In genomic region chr10:58908451-58908850, GRCm38 (mm10) we compare ENCODE assay signal across 30 mouse cellular contexts.
"Had no signal": no experiment of that assay in that cellular context is flagged by ENCODE, and none has a peak within 500 bp of the region (broad histone marks: within the 10 kb centered on the region; RNA-seq: fewer than 3 reads in every experiment).

No protein-coding gene starts in this region.

- H3K27ac ChIP-seq: gastrocnemius, adult 2 months; heart, adult 2 months; heart, embryonic 13.5 days; heart, embryonic 15.5 days; hindbrain, embryonic 10.5 days; hindbrain, embryonic 12.5 days; hindbrain, embryonic 14.5 days; kidney, embryonic 15.5 days; kidney, postnatal 0 days; layer of hippocampus, adult 2 months; left cerebral cortex, adult 2 months; limb, embryonic 10.5 days; limb, embryonic 12.5 days; liver, embryonic 13.5 days; liver, embryonic 15.5 days had no signal

- H3K4me1 ChIP-seq: heart, embryonic 13.5 days; heart, embryonic 15.5 days; limb, embryonic 12.5 days; liver, embryonic 13.5 days; liver, embryonic 15.5 days had no signal

- H3K36me3 ChIP-seq: heart, embryonic 13.5 days; heart, embryonic 15.5 days; hindbrain, embryonic 10.5 days; hindbrain, embryonic 12.5 days; kidney, embryonic 15.5 days; limb, embryonic 10.5 days; limb, embryonic 12.5 days; liver, embryonic 13.5 days; liver, embryonic 15.5 days had no signal

- DNase-seq: gastrocnemius, adult 2 months; gastrocnemius, postnatal 10 days; gastrocnemius, postnatal 25 days; heart, adult 2 months; heart, postnatal 14 days; heart, postnatal 36 days; kidney, adult 11 months; kidney, adult 2 months; kidney, adult 9 months; kidney, postnatal 25 days; kidney, postnatal 4 days; liver; liver, embryonic 13.5 days; liver, postnatal 0 days had no signal

- H3K4me3 ChIP-seq: gastrocnemius, adult 2 months; heart, adult 2 months; heart, embryonic 13.5 days; heart, embryonic 15.5 days; hindbrain, embryonic 10.5 days; hindbrain, embryonic 12.5 days; kidney, embryonic 15.5 days; layer of hippocampus, adult 2 months; left cerebral cortex, adult 2 months; limb, embryonic 10.5 days; limb, embryonic 12.5 days; liver, embryonic 13.5 days; liver, embryonic 15.5 days had no signal

- H3K4me2 ChIP-seq: heart, embryonic 11.5 days; heart, embryonic 13.5 days; heart, embryonic 15.5 days; hindbrain, embryonic 12.5 days; hindbrain, embryonic 14.5 days; kidney, embryonic 15.5 days; limb, embryonic 12.5 days; liver, embryonic 11.5 days; liver, embryonic 13.5 days; liver, embryonic 15.5 days had no signal

- ATAC-seq: hindbrain, embryonic 16.5 days; intestine, embryonic 16.5 days; liver, postnatal 0 days had no signal

- H3K27me3 ChIP-seq: hindbrain, embryonic 12.5 days; kidney, embryonic 15.5 days; limb, embryonic 12.5 days; liver, embryonic 13.5 days; liver, embryonic 15.5 days had no signal

- H3K9ac ChIP-seq: heart, embryonic 13.5 days; heart, embryonic 15.5 days; hindbrain, embryonic 12.5 days; hindbrain, embryonic 14.5 days; kidney, embryonic 15.5 days; limb, embryonic 12.5 days; liver, embryonic 13.5 days; liver, embryonic 15.5 days; liver, postnatal 0 days had no signal

- H3K9me3 ChIP-seq: heart, embryonic 13.5 days; heart, embryonic 15.5 days; hindbrain, embryonic 10.5 days; hindbrain, embryonic 12.5 days; kidney, embryonic 15.5 days; limb, embryonic 10.5 days; limb, embryonic 12.5 days; liver, embryonic 13.5 days; liver, embryonic 15.5 days had no signal
